Mouse (Mus musculus) left cerebral cortex, postnatal 25 days (tissue): ENCODE results near the gene Usp6nl. TPM values are rescaled to one million over a fixed set of nuclear protein-coding genes. Genes with fewer than 3 reads are reported as not detected.

Source experiments
- DNase-seq, 2 experiments: peaks; one replicate each; pipeline ENCODE4 v3.0.0; 2022; ENCODE audit warnings: low spot score in 2 of 2, mixed read lengths in 1 of 2
- intact Hi-C: fragments of 180-260 bp; cut with DNase I; formaldehyde crosslinking; loops from one replicate; pipeline ENCODE4 v1.15.1; 2025
- total RNA-seq, 2 experiments: library from RNA; stranded (reverse); gene quantifications; 2 replicates each; pipeline ENCODE4 v1.2.3; 2021

The Usp6nl gene
- total RNA-seq, 2 experiments from 2014 or later, result 19.5 to 21.5 TPM

GRCm38 (mm10) chr2:6487566-6488488 is 165.4 kb downstream of the Usp6nl start:
- intact Hi-C loops, result no loop called here
- no peak for DNase-seq

GRCm38 (mm10) chr2:6488489-6489056 is 166.1 kb downstream of the Usp6nl start:
- DNase-seq, result peak in 1 of 2 experiments; percentile 64
- intact Hi-C loops, result no loop called here

GRCm38 (mm10) chr2:6490076-6490475 is 167.6 kb downstream of the Usp6nl start:
- no peak for DNase-seq
- intact Hi-C loops, result no loop called here

- intact Hi-C loops, result no loop called here
Observed at GRCm38 (mm10) chr2:6490870-6491269, 168.4 kb downstream of the Usp6nl start.

GRCm38 (mm10) chr2:6493886-6494285 is 171.4 kb downstream of the Usp6nl start:
- DNase-seq, result no peak
- intact Hi-C loops, result no loop called here

More at GRCm38 (mm10) chr2:6490870-6491269, 168.4 kb downstream of the Usp6nl start:
- no peak for DNase-seq

Other genes with a start within 250 kb of the Usp6nl start
- 1 to 10 TPM; 3.0 to 3.5 TPM for gene Proser2, start 192.5 kb upstream of the Usp6nl start, total RNA-seq
- 1 to 10 TPM in 1 of 2 experiments, under 1 TPM in 1; 0.76 to 1.1 TPM for gene Echdc3, start 109.6 kb upstream of the Usp6nl start, total RNA-seq